Mouse (Mus musculus) limb, embryonic 10.5 days (tissue): ENCODE measurements around the gene Mib2. TPM values are rescaled to one million over a fixed set of nuclear protein-coding genes. Genes with fewer than 3 reads are reported as not detected.
A peak's percentile ranks its signal among the peaks of the same experiment; 100 is the strongest.

Source experiments
- DNase-seq: peaks from one replicate; pipeline ENCODE4 v3.0.0-alpha.2; 2017; ENCODE audit warnings: low spot score
- H3K27ac ChIP-seq: fragments of 300-500 bp; sonication (generic); 2 replicates; pipeline ENCODE4 v1.5.1; 2016; ENCODE audit warnings: mild to moderate bottlenecking
- H3K27me3 ChIP-seq: fragments of 300-500 bp; sonication (generic); 2 replicates; pipeline ENCODE4 v1.6.1; 2016; ENCODE audit warnings: low read depth, mild to moderate bottlenecking; ENCODE audit not compliant: poor library complexity, severe bottlenecking
- H3K36me3 ChIP-seq: fragments of 300-500 bp; sonication (generic); 2 replicates; pipeline ENCODE4 v1.6.1; 2016; ENCODE audit warnings: mild to moderate bottlenecking, moderate library complexity
- H3K4me1 ChIP-seq: fragments of 300-500 bp; sonication (generic); 2 replicates; pipeline ENCODE4 v1.6.1; 2016
- H3K4me3 ChIP-seq: fragments of 300-500 bp; sonication (generic); 2 replicates; pipeline ENCODE4 v1.5.1; 2016; ENCODE audit warnings: mild to moderate bottlenecking, moderate library complexity
- H3K9me3 ChIP-seq: fragments of 300-500 bp; sonication (generic); replicated peaks from 2 replicates; pipeline ENCODE4 v1.6.1; 2016; ENCODE audit warnings: mild to moderate bottlenecking
- WGBS: fragments of 180-500 bp; shearing (Covaris S2); methylation state at CpG from one replicate; pipeline ENCODE4 v1.1.7; 2016; 5-methylcytosine and 5-hydroxymethylcytosine counted together
- polyA plus RNA-seq: library from polyadenylated mRNA; unstranded; fragments of >200 nt; fragmentation: Nextera tagmentation; extraction: Ambion mirVana; gene quantifications from 2 replicates; pipeline ENCODE4 v1.2.1, GENCODE M21; 2016

The Mib2 gene
- polyA plus RNA-seq, 1 experiment from 2014 or later: 25.2 TPM

- Histone ChIP-seq H3K4me3 (no peak overlapping the region), H3K27me3 (no peaks in the 10 kb centered on the region), H3K4me1 (no peaks in the 10 kb centered on the region), H3K36me3 (peaks cover 98% of the 10 kb centered on the region), H3K9me3 (no peaks in the 10 kb centered on the region), H3K27ac (no peak overlapping the region)
- DNase-seq: no peak
These were observed 33.1 kb downstream of the Mib2 start for GRCm38 (mm10) chr4:155635766-155636499.

GRCm38 (mm10) chr4:155630267-155630666, 38.7 kb downstream of the Mib2 start:
- Histone ChIP-seq H3K27me3 (no peaks in the 10 kb centered on the region), H3K27ac (no peak overlapping the region), H3K4me3 (no peak overlapping the region), H3K9me3 (no peaks in the 10 kb centered on the region), H3K36me3 (peaks cover 82% of the 10 kb centered on the region), H3K4me1 (0 out of 2 replicates have a peak, but pooled peaks cover 3% of the 10 kb centered on the region)
- WGBS: 90% methylated on average over 6 of the region's 6 CpGs
- DNase-seq: no peak

- DNase-seq: peak; percentile 98
- Histone ChIP-seq H3K4me1 (peaks cover 12% of the 10 kb centered on the region; the same call in 1 of the 2 replicates), H3K9me3 (no peaks in the 10 kb centered on the region), H3K27ac (peak within 1 kb of the TSS; percentile 86), H3K27me3 (no peaks in the 10 kb centered on the region), H3K36me3 (peaks cover 53% of the 10 kb centered on the region), H3K4me3 (peak within 1 kb of the TSS; percentile 78)
- under 1% methylated on average over 81 of the region's 84 CpGs for WGBS
These were observed 44.4 kb downstream of the Mib2 start, which contains the start of gene Cdk11b for GRCm38 (mm10) chr4:155624338-155625291. Gene Cdk11b (plus strand): TSS chr4:155624854.

- no peak overlapping the region for H3K27ac ChIP-seq
- no peak overlapping the region for H3K4me3 ChIP-seq
- no peak for DNase-seq
- H3K36me3 ChIP-seq: peaks cover 86% of the 10 kb centered on the region
- no peaks in the 10 kb centered on the region for H3K27me3 ChIP-seq
- WGBS: 97% methylated on average over 5 of the region's 5 CpGs
- H3K4me1 ChIP-seq: peaks cover under 1% of the 10 kb centered on the region; the same call in 1 of the 2 replicates
- no peaks in the 10 kb centered on the region for H3K9me3 ChIP-seq
These were observed 50.7 kb downstream of the Mib2 start for GRCm38 (mm10) chr4:155618321-155618720.

GRCm38 (mm10) chr4:155613264-155613663, 55.7 kb downstream of the Mib2 start:
- H3K9me3 ChIP-seq: no peaks in the 10 kb centered on the region
- no peak overlapping the region for H3K27ac ChIP-seq
- WGBS: 97% methylated on average over 3 of the region's 3 CpGs
- DNase-seq: no peak
- H3K36me3 ChIP-seq: peaks cover 87% of the 10 kb centered on the region
- no peaks in the 10 kb centered on the region for H3K4me1 ChIP-seq
- no peak overlapping the region for H3K4me3 ChIP-seq
- H3K27me3 ChIP-seq: no peaks in the 10 kb centered on the region

GRCm38 (mm10) chr4:155611860-155612259, 57.1 kb downstream of the Mib2 start:
- Histone ChIP-seq H3K4me3 (no peak overlapping the region), H3K27me3 (no peaks in the 10 kb centered on the region), H3K36me3 (peaks cover 85% of the 10 kb centered on the region), H3K4me1 (no peaks in the 10 kb centered on the region), H3K27ac (no peak overlapping the region), H3K9me3 (no peaks in the 10 kb centered on the region)
- DNase-seq: no peak
- WGBS: 94% methylated on average over 3 of the region's 3 CpGs

- no peak for DNase-seq
- Histone ChIP-seq H3K9me3 (no peaks in the 10 kb centered on the region), H3K27me3 (no peaks in the 10 kb centered on the region), H3K4me3 (no peak overlapping the region), H3K36me3 (peaks cover 80% of the 10 kb centered on the region), H3K4me1 (peaks cover 11% of the 10 kb centered on the region), H3K27ac (no peak overlapping the region)
- WGBS: 91% methylated on average over 2 of the region's 2 CpGs
These were observed 62.2 kb downstream of the Mib2 start for GRCm38 (mm10) chr4:155606825-155607224.

GRCm38 (mm10) chr4:155605132-155605531, 63.9 kb downstream of the Mib2 start:
- H3K27ac ChIP-seq: no peak overlapping the region
- no peak overlapping the region for H3K4me3 ChIP-seq
- DNase-seq: no peak
- H3K27me3 ChIP-seq: no peaks in the 10 kb centered on the region
- peaks cover 65% of the 10 kb centered on the region for H3K36me3 ChIP-seq
- H3K4me1 ChIP-seq: peaks cover 13% of the 10 kb centered on the region
- WGBS: 96% methylated on average over 4 of the region's 4 CpGs
- no peaks in the 10 kb centered on the region for H3K9me3 ChIP-seq

Other genes with a start within 250 kb of the Mib2 start
- gene Tmem52, start 200.1 kb downstream of the Mib2 start, polyA plus RNA-seq: not detected in 2 replicates
- 583 and 605 TPM in 2 replicates for gene Gnb1, start 177.8 kb downstream of the Mib2 start, polyA plus RNA-seq
- gene Nadk, start 106.8 kb downstream of the Mib2 start, polyA plus RNA-seq: 116 and 119 TPM in 2 replicates
- gene Slc35e2, start 67.8 kb downstream of the Mib2 start, polyA plus RNA-seq: 12.2 and 13.6 TPM in 2 replicates
- gene Cdk11b, start 44.3 kb downstream of the Mib2 start, polyA plus RNA-seq: 74.1 and 74.8 TPM in 2 replicates
- not detected in 2 replicates for gene Gm10563, start 23.8 kb downstream of the Mib2 start, polyA plus RNA-seq
- 8.4 and 10.4 TPM in 2 replicates for gene Mmp23, start 15.8 kb downstream of the Mib2 start, polyA plus RNA-seq
- 1.5 and 2.6 TPM in 2 replicates for gene Fndc10, start 25.1 kb upstream of the Mib2 start, polyA plus RNA-seq
- 161 and 163 TPM in 2 replicates for gene Ssu72, start 35.6 kb upstream of the Mib2 start, polyA plus RNA-seq
- 0.58 and 0.79 TPM in 2 replicates for gene Tmem240, start 65.6 kb upstream of the Mib2 start, polyA plus RNA-seq
- gene Atad3a, start 91.9 kb upstream of the Mib2 start, polyA plus RNA-seq: 138 and 161 TPM in 2 replicates
- 4.7 and 6.6 TPM in 2 replicates for gene Vwa1, start 105.5 kb upstream of the Mib2 start, polyA plus RNA-seq
- gene Tmem88b, start 116.7 kb upstream of the Mib2 start, polyA plus RNA-seq: 0.30 and 0.33 TPM in 2 replicates
- 0.18 TPM in 1 of 2 replicates, not detected in the other for gene Ankrd65, start 121.2 kb upstream of the Mib2 start, polyA plus RNA-seq
- gene Mrpl20, start 133.7 kb upstream of the Mib2 start, polyA plus RNA-seq: 246 and 297 TPM in 2 replicates
- 174 and 196 TPM in 2 replicates for gene Ccnl2, start 143.3 kb upstream of the Mib2 start, polyA plus RNA-seq
- 186 and 204 TPM in 2 replicates for gene Aurkaip1, start 162.1 kb upstream of the Mib2 start, polyA plus RNA-seq
- 39.2 and 48.9 TPM in 2 replicates for gene Mxra8, start 170.5 kb upstream of the Mib2 start, polyA plus RNA-seq
- 3.8 and 4.7 TPM in 2 replicates for gene Dvl1, start 178.2 kb upstream of the Mib2 start, polyA plus RNA-seq
- 0.24 and 0.31 TPM in 2 replicates for gene Tas1r3, start 194.2 kb upstream of the Mib2 start, polyA plus RNA-seq
- 18.9 and 19.0 TPM in 2 replicates for gene Cptp, start 200.2 kb upstream of the Mib2 start, polyA plus RNA-seq
- 106 and 107 TPM in 2 replicates for gene Ints11, start 200.3 kb upstream of the Mib2 start, polyA plus RNA-seq
- gene Pusl1, start 222.6 kb upstream of the Mib2 start, polyA plus RNA-seq: 52.4 and 55.5 TPM in 2 replicates
- 20.9 and 25.3 TPM in 2 replicates for gene Acap3, start 222.6 kb upstream of the Mib2 start, polyA plus RNA-seq